Mouse (Mus musculus) kidney, embryonic 16.5 days (tissue): ENCODE results near the gene Htr1d. TPM values are rescaled to one million over a fixed set of nuclear protein-coding genes. Genes with fewer than 3 reads are reported as not detected.
A peak's percentile ranks its signal among the peaks of the same experiment; 100 is the strongest.

Experiments
- ATAC-seq: fragments of 200-750 bp; cut with Nextera tagmentation; 2 replicates; pipeline ENCODE4 v1.8.0; 2017; ENCODE audit warnings: moderate TSS enrichment; ENCODE audit not compliant: low FRiP score, low TSS enrichment
- H3K27ac ChIP-seq: fragments of 300-500 bp; sonication (generic); 2 replicates; pipeline ENCODE4 v1.5.1; 2014; ENCODE audit warnings: low read length
- H3K27me3 ChIP-seq: fragments of 300-500 bp; sonication (generic); 2 replicates; pipeline ENCODE4 v1.6.1; 2014; ENCODE audit warnings: low read length, control low read depth, mixed read lengths; ENCODE audit not compliant: insufficient read depth
- H3K36me3 ChIP-seq: fragments of 300-500 bp; sonication (generic); 2 replicates; pipeline ENCODE4 v1.6.1; 2014; ENCODE audit warnings: low read length, control low read depth, mixed read lengths; ENCODE audit not compliant: insufficient read depth
- H3K4me1 ChIP-seq: fragments of 300-500 bp; sonication (generic); 2 replicates; pipeline ENCODE4 v1.6.1; 2014; ENCODE audit warnings: low read length, control low read depth, mixed read lengths; ENCODE audit not compliant: insufficient read depth
- H3K4me2 ChIP-seq: fragments of 300-500 bp; sonication (generic); replicated peaks from 2 replicates; pipeline ENCODE4 v1.6.1; 2014; ENCODE audit warnings: low read depth, low read length
- H3K4me3 ChIP-seq: fragments of 300-500 bp; sonication (generic); 2 replicates; pipeline ENCODE4 v1.5.1; 2014; ENCODE audit warnings: mild to moderate bottlenecking, low read length
- H3K9ac ChIP-seq: fragments of 300-500 bp; sonication (generic); replicated peaks from 2 replicates; pipeline ENCODE4 v1.6.1; 2014; ENCODE audit warnings: low read length
- H3K9me3 ChIP-seq: fragments of 300-500 bp; sonication (generic); 2 replicates; pipeline ENCODE4 v1.6.1; 2016; ENCODE audit warnings: low read length, control low read depth
- WGBS: fragments of 180-500 bp; shearing (Covaris S2); extraction: QIAGEN DNeasy Blood & Tissue Kit; methylation state at CpG from one replicate; pipeline ENCODE4 v1.1.7; 2014; 5-methylcytosine and 5-hydroxymethylcytosine counted together
- polyA plus RNA-seq: library from polyadenylated mRNA; unstranded; fragments of >200 nt; fragmentation: Nextera tagmentation; extraction: Ambion mirVana; gene quantifications from 2 replicates; pipeline ENCODE4 v1.2.1, GENCODE M21; 2015

Gene Htr1d
- 0.44 and 0.72 TPM in 2 replicates for polyA plus RNA-seq

- peak within 1 kb of the TSS; percentile 53 for H3K4me3 ChIP-seq
- 84% methylated on average over 9 of the region's 9 CpGs for WGBS
- no peak within 1 kb of the TSS for H3K27ac ChIP-seq
- H3K9me3 ChIP-seq: no peaks in the 10 kb centered on the region
- no peak for ATAC-seq
- no peaks in the 10 kb centered on the region for H3K36me3 ChIP-seq
- peaks cover 13% of the 10 kb centered on the region for H3K4me1 ChIP-seq
- H3K9ac ChIP-seq: peak within 1 kb of the TSS; percentile 55
- peak within 1 kb of the TSS; percentile 93 for H3K4me2 ChIP-seq
- peaks cover 37% of the 10 kb centered on the region for H3K27me3 ChIP-seq
These were observed at the start of gene Htr1d for GRCm38 (mm10) chr4:136423224-136423623. Htr1d (plus strand) TSS chr4:136423524.

- H3K4me1 ChIP-seq: no peaks in the 10 kb centered on the region
- WGBS: 69% methylated on average over 5 of the region's 5 CpGs
- H3K9ac ChIP-seq: no peak overlapping the region
- H3K36me3 ChIP-seq: no peaks in the 10 kb centered on the region
- H3K4me2 ChIP-seq: no peak overlapping the region
- no peak overlapping the region for H3K4me3 ChIP-seq
- H3K9me3 ChIP-seq: no peaks in the 10 kb centered on the region
- ATAC-seq: no peak
- H3K27me3 ChIP-seq: no peaks in the 10 kb centered on the region
- H3K27ac ChIP-seq: no peak overlapping the region
These were observed 46.3 kb upstream of the Htr1d start for GRCm38 (mm10) chr4:136377001-136377400.

GRCm38 (mm10) chr4:136383052-136383451 is 40.3 kb upstream of the Htr1d start:
- H3K27me3 ChIP-seq: no peaks in the 10 kb centered on the region
- H3K9me3 ChIP-seq: peaks cover 5% of the 10 kb centered on the region; the same call in 1 of the 2 replicates
- WGBS: 85% methylated on average over 5 of the region's 5 CpGs
- H3K36me3 ChIP-seq: no peaks in the 10 kb centered on the region
- no peak overlapping the region for H3K27ac ChIP-seq
- peaks cover 6% of the 10 kb centered on the region; the same call in 1 of the 2 replicates for H3K4me1 ChIP-seq
- no peak overlapping the region for H3K4me2 ChIP-seq
- no peak for ATAC-seq
- H3K4me3 ChIP-seq: no peak overlapping the region
- no peak overlapping the region for H3K9ac ChIP-seq

GRCm38 (mm10) chr4:136383839-136384238 is 39.5 kb upstream of the Htr1d start:
- no peak overlapping the region for H3K4me2 ChIP-seq
- 79% methylated on average over 6 of the region's 6 CpGs for WGBS
- H3K9ac ChIP-seq: no peak overlapping the region
- no peak overlapping the region for H3K27ac ChIP-seq
- no peak for ATAC-seq
- H3K4me1 ChIP-seq: peaks cover 6% of the 10 kb centered on the region; the same call in 1 of the 2 replicates
- no peak overlapping the region for H3K4me3 ChIP-seq
- H3K9me3 ChIP-seq: peaks cover 5% of the 10 kb centered on the region; the same call in 1 of the 2 replicates
- H3K36me3 ChIP-seq: no peaks in the 10 kb centered on the region
- H3K27me3 ChIP-seq: no peaks in the 10 kb centered on the region

- no peaks in the 10 kb centered on the region for H3K36me3 ChIP-seq
These were observed 36.1 kb upstream of the Htr1d start for GRCm38 (mm10) chr4:136387261-136387660.

GRCm38 (mm10) chr4:136401806-136402205 is 21.5 kb upstream of the Htr1d start:
- no peak overlapping the region for H3K9ac ChIP-seq

More at GRCm38 (mm10) chr4:136387261-136387660, 36.1 kb upstream of the Htr1d start:
- no peak overlapping the region for H3K4me3 ChIP-seq
- H3K9me3 ChIP-seq: peaks cover 5% of the 10 kb centered on the region; the same call in 1 of the 2 replicates
- H3K9ac ChIP-seq: no peak overlapping the region
- peaks cover 6% of the 10 kb centered on the region; the same call in 1 of the 2 replicates for H3K4me1 ChIP-seq
- H3K27ac ChIP-seq: no peak overlapping the region
- WGBS: 59% methylated on average over 11 of the region's 11 CpGs
- H3K27me3 ChIP-seq: no peaks in the 10 kb centered on the region
- ATAC-seq: no peak
- H3K4me2 ChIP-seq: no peak overlapping the region

GRCm38 (mm10) chr4:136407831-136408230 is 15.5 kb upstream of the Htr1d start:
- WGBS: 49% methylated on average over 11 of the region's 11 CpGs
- H3K9me3 ChIP-seq: no peaks in the 10 kb centered on the region
- no peak overlapping the region for H3K9ac ChIP-seq
- 0 out of 2 replicates have a peak, but pooled peaks cover 7% of the 10 kb centered on the region for H3K4me1 ChIP-seq
- ATAC-seq: no peak; the same call in 1 of the 2 replicates
- H3K27me3 ChIP-seq: no peaks in the 10 kb centered on the region
- no peak overlapping the region; the same call in 1 of the 2 replicates for H3K27ac ChIP-seq
- H3K4me3 ChIP-seq: no peak overlapping the region
- no peak overlapping the region for H3K4me2 ChIP-seq
- H3K36me3 ChIP-seq: no peaks in the 10 kb centered on the region

More at GRCm38 (mm10) chr4:136401806-136402205, 21.5 kb upstream of the Htr1d start:
- Histone ChIP-seq H3K27me3 (no peaks in the 10 kb centered on the region), H3K27ac (no peak overlapping the region), H3K9me3 (no peaks in the 10 kb centered on the region), H3K36me3 (no peaks in the 10 kb centered on the region), H3K4me1 (0 out of 2 replicates have a peak, but pooled peaks cover 10% of the 10 kb centered on the region), H3K4me2 (no peak overlapping the region), H3K4me3 (no peak overlapping the region)
- WGBS: 81% methylated on average over 10 of the region's 10 CpGs
- ATAC-seq: no peak; the same call in 1 of the 2 replicates

GRCm38 (mm10) chr4:136411995-136412765 is 11.1 kb upstream of the Htr1d start:
- Histone ChIP-seq H3K9ac (no peak overlapping the region), H3K36me3 (no peaks in the 10 kb centered on the region), H3K27me3 (no peaks in the 10 kb centered on the region), H3K27ac (no peak overlapping the region), H3K4me1 (0 out of 2 replicates have a peak, but pooled peaks cover 4% of the 10 kb centered on the region), H3K9me3 (no peaks in the 10 kb centered on the region), H3K4me2 (no peak overlapping the region), H3K4me3 (no peak overlapping the region)
- 74% methylated on average over 10 of the region's 10 CpGs for WGBS
- ATAC-seq: no peak

- ATAC-seq: no peak
- Histone ChIP-seq H3K27ac (no peak overlapping the region), H3K9me3 (no peaks in the 10 kb centered on the region), H3K4me2 (no peak overlapping the region), H3K4me3 (no peak overlapping the region), H3K4me1 (peaks cover 6% of the 10 kb centered on the region; the same call in 1 of the 2 replicates), H3K9ac (no peak overlapping the region), H3K36me3 (no peaks in the 10 kb centered on the region), H3K27me3 (peaks cover 3% of the 10 kb centered on the region; the same call in 1 of the 2 replicates)
- 84% methylated on average over 9 of the region's 9 CpGs for WGBS
These were observed 7.8 kb upstream of the Htr1d start for GRCm38 (mm10) chr4:136415477-136415876.

GRCm38 (mm10) chr4:136418962-136419361 is 4.4 kb upstream of the Htr1d start:
- 15% methylated on average over 11 of the region's 11 CpGs for WGBS

More at GRCm38 (mm10) chr4:136418962-136419361, 4.4 kb upstream of the Htr1d start:
- Histone ChIP-seq H3K27me3 (peaks cover 16% of the 10 kb centered on the region), H3K4me2 (no peak overlapping the region), H3K4me1 (peaks cover 7% of the 10 kb centered on the region; the same call in 1 of the 2 replicates), H3K9ac (no peak overlapping the region; the same call in 1 of the 2 replicates), H3K27ac (no peak overlapping the region), H3K9me3 (no peaks in the 10 kb centered on the region), H3K4me3 (no peak overlapping the region), H3K36me3 (no peaks in the 10 kb centered on the region)
- no peak for ATAC-seq
